Mouse (Mus musculus) megakaryocyte, embryonic 14.5 days (primary cell): ENCODE measurements around the gene Slc4a4.

ENCODE experiments used
- FLI1 ChIP-seq: IDR thresholded peaks from 2 replicates; pipeline ENCODE4 v1.6.1; 2012; ENCODE audit warnings: low read length, inconsistent platforms, mixed read lengths
- GATA1 ChIP-seq: IDR thresholded peaks from 3 replicates; pipeline ENCODE4 v1.6.1; 2012; ENCODE audit warnings: mixed read lengths, low read length, inconsistent platforms, borderline replicate concordance

DNA sequence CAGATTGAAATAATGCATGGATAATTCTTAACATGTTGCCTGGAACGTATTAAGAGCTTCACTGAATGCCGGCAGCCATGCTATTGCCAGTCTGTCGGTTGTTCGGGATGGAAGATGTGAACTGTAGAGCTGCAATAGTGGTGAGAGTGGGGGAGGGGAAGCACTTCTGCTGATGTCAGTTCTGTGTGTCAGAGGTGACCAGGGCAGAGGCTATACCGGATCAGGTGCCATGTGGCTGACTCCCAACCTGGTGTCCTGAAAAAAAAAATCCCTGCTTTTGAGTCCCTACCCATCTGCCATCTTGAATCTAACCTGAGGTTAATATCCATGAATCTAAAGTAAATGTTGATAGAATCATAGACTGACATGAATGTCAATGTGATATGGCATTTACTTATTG lies 39.0 kb downstream of the Slc4a4 start:
- TF ChIP-seq GATA1 (no peak), FLI1 (no peak)
